Mouse (Mus musculus) neural tube, embryonic 11.5 days (tissue): ENCODE measurements around the gene Scaf11. TPM values are rescaled to one million over a fixed set of nuclear protein-coding genes. Genes with fewer than 3 reads are reported as not detected.

Experiments
- ATAC-seq: fragments of 200-750 bp; cut with Nextera tagmentation; 2 replicates; pipeline ENCODE4 v1.8.0; 2017; ENCODE audit warnings: moderate number of reproducible peaks, mild to moderate bottlenecking, moderate TSS enrichment, moderate library complexity; ENCODE audit not compliant: insufficient read depth, low FRiP score, low TSS enrichment
- DNase-seq: peaks from one replicate; pipeline ENCODE4 v3.0.0-alpha.2; 2015; ENCODE audit warnings: low spot score
- H3K27ac ChIP-seq: fragments of 300-500 bp; sonication (generic); 2 replicates; pipeline ENCODE4 v1.5.1; 2014; ENCODE audit warnings: low read depth, mild to moderate bottlenecking, low read length
- H3K27me3 ChIP-seq: fragments of 300-500 bp; sonication (generic); 2 replicates; pipeline ENCODE4 v1.6.1; 2014; ENCODE audit warnings: mild to moderate bottlenecking, low read length, mixed read lengths; ENCODE audit not compliant: control insufficient read depth, insufficient read depth
- H3K36me3 ChIP-seq: fragments of 300-500 bp; sonication (generic); 2 replicates; pipeline ENCODE4 v1.6.1; 2014; ENCODE audit warnings: mild to moderate bottlenecking, low read length, moderate library complexity, mixed read lengths; ENCODE audit not compliant: control insufficient read depth, insufficient read depth
- H3K4me1 ChIP-seq: fragments of 300-500 bp; sonication (generic); 2 replicates; pipeline ENCODE4 v1.6.1; 2014; ENCODE audit warnings: low read length, mixed read lengths; ENCODE audit not compliant: control insufficient read depth, insufficient read depth
- H3K4me2 ChIP-seq: fragments of 300-500 bp; sonication (generic); 2 replicates; pipeline ENCODE4 v1.6.1; 2014; ENCODE audit warnings: low read depth, mild to moderate bottlenecking, moderate library complexity
- H3K4me3 ChIP-seq: fragments of 300-500 bp; sonication (generic); 2 replicates; pipeline ENCODE4 v1.5.1; 2014; ENCODE audit warnings: low read depth, low read length
- H3K9ac ChIP-seq: fragments of 300-500 bp; sonication (generic); 2 replicates; pipeline ENCODE4 v1.6.1; 2014; ENCODE audit warnings: mild to moderate bottlenecking, low read length
- H3K9me3 ChIP-seq: fragments of 300-500 bp; sonication (generic); 2 replicates; pipeline ENCODE4 v1.6.1; 2016; ENCODE audit warnings: low read length; ENCODE audit not compliant: control insufficient read depth
- WGBS: fragments of 180-500 bp; shearing (Covaris S2); extraction: QIAGEN DNeasy Blood & Tissue Kit; methylation state at CpG from one replicate; pipeline ENCODE4 v1.1.7; 2014; 5-methylcytosine and 5-hydroxymethylcytosine counted together
- polyA plus RNA-seq: library from polyadenylated mRNA; unstranded; fragments of >200 nt; fragmentation: Nextera tagmentation; extraction: Ambion mirVana; gene quantifications from 2 replicates; pipeline ENCODE4 v1.2.1, GENCODE M21; 2014

Gene Scaf11
- polyA plus RNA-seq, 1 experiment from 2014 or later: 96.8 TPM

- H3K27ac ChIP-seq: peak overlapping the region; percentile 98
- WGBS: under 1% methylated on average over 60 of the region's 71 CpGs
- no peaks in the 10 kb centered on the region for H3K27me3 ChIP-seq
- peak overlapping the region; percentile 60 for H3K4me2 ChIP-seq
- H3K4me3 ChIP-seq: peak overlapping the region; percentile 92
- no peaks in the 10 kb centered on the region; the same call in 1 of the 2 replicates for H3K36me3 ChIP-seq
- peak overlapping the region; percentile 93 for H3K9ac ChIP-seq
- H3K4me1 ChIP-seq: peaks cover 14% of the 10 kb centered on the region
- ATAC-seq (peak; percentile 60), DNase-seq (peak; percentile 63)
- no peaks in the 10 kb centered on the region for H3K9me3 ChIP-seq
Observed at GRCm38 (mm10) chr15:96459741-96460450, 747 bp downstream of the Scaf11 start.

- DNase-seq (no peak), ATAC-seq (no peak)
- no peaks in the 10 kb centered on the region; the same call in 1 of the 2 replicates for H3K36me3 ChIP-seq
- H3K27ac ChIP-seq: no peak overlapping the region
- no peaks in the 10 kb centered on the region for H3K9me3 ChIP-seq
- 95% methylated on average over 3 of the region's 3 CpGs for WGBS
- H3K4me2 ChIP-seq: no peak overlapping the region
- H3K4me1 ChIP-seq: peaks cover 14% of the 10 kb centered on the region
- H3K9ac ChIP-seq: no peak overlapping the region
- no peak overlapping the region for H3K4me3 ChIP-seq
- H3K27me3 ChIP-seq: no peaks in the 10 kb centered on the region
Observed at GRCm38 (mm10) chr15:96458273-96458672, 2.4 kb downstream of the Scaf11 start.

- Histone ChIP-seq H3K4me2 (no peak overlapping the region), H3K27me3 (no peaks in the 10 kb centered on the region), H3K4me3 (no peak overlapping the region), H3K9me3 (no peaks in the 10 kb centered on the region), H3K4me1 (peaks cover 12% of the 10 kb centered on the region), H3K9ac (no peak overlapping the region), H3K36me3 (no peaks in the 10 kb centered on the region; the same call in 1 of the 2 replicates), H3K27ac (no peak overlapping the region)
- no peak for DNase-seq
- ATAC-seq: no peak
- 74% methylated on average over 3 of the region's 3 CpGs for WGBS
Observed at GRCm38 (mm10) chr15:96457338-96457664, 3.3 kb downstream of the Scaf11 start.

- Histone ChIP-seq H3K4me3 (no peak overlapping the region), H3K9ac (no peak overlapping the region), H3K27me3 (no peaks in the 10 kb centered on the region), H3K36me3 (peaks cover 1% of the 10 kb centered on the region; the same call in 1 of the 2 replicates), H3K4me1 (peaks cover 8% of the 10 kb centered on the region), H3K9me3 (no peaks in the 10 kb centered on the region), H3K27ac (no peak overlapping the region), H3K4me2 (no peak overlapping the region)
- no peak for ATAC-seq
- 72% methylated on average over 5 of the region's 5 CpGs for WGBS
- no peak for DNase-seq
Observed at GRCm38 (mm10) chr15:96456651-96457337, 3.8 kb downstream of the Scaf11 start.

- H3K4me3 ChIP-seq: no peak overlapping the region
- peaks cover 7% of the 10 kb centered on the region for H3K4me1 ChIP-seq
- H3K9ac ChIP-seq: no peak overlapping the region
- H3K27ac ChIP-seq: no peak overlapping the region
- DNase-seq: no peak
- H3K4me2 ChIP-seq: no peak overlapping the region
- peaks cover 5% of the 10 kb centered on the region; the same call in 1 of the 2 replicates for H3K36me3 ChIP-seq
- no peak for ATAC-seq
- H3K27me3 ChIP-seq: no peaks in the 10 kb centered on the region
- H3K9me3 ChIP-seq: no peaks in the 10 kb centered on the region
- WGBS: 65% methylated on average over 4 of the region's 4 CpGs
Observed at GRCm38 (mm10) chr15:96455595-96456214, 4.9 kb downstream of the Scaf11 start.

DNA sequence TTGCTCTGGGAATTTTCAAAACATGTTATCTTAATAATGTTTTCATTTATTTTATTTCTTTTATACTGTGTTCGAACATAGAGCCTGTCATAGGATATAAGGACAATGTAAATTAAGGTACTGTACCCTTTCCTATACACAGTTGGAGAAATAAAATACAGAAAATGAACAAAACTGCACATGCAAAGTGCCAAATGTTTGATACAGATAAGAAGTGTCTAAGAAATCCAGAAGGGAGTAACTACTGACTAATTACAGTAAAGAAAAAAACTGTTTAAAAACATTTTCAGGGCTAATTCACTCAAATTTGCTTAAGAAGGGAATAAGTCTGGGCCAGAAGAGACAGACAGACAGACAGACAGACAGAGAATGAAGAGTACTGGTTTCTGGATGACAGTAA is 7.3 kb downstream of the Scaf11 start:
- Histone ChIP-seq H3K4me2 (no peak overlapping the region), H3K9ac (no peak overlapping the region), H3K4me3 (no peak overlapping the region), H3K36me3 (peaks cover 5% of the 10 kb centered on the region; the same call in 1 of the 2 replicates), H3K27ac (no peak overlapping the region), H3K9me3 (no peaks in the 10 kb centered on the region), H3K4me1 (no peaks in the 10 kb centered on the region), H3K27me3 (no peaks in the 10 kb centered on the region)
- WGBS: 89% methylated on average over 1 of the region's 1 CpGs
- ATAC-seq: no peak
- DNase-seq: no peak

- no peak overlapping the region for H3K27ac ChIP-seq
- 92% methylated on average over 7 of the region's 7 CpGs for WGBS
- no peak for ATAC-seq
Observed at GRCm38 (mm10) chr15:96448656-96449299, 11.9 kb downstream of the Scaf11 start.

GRCm38 (mm10) chr15:96446785-96447184 is 13.9 kb downstream of the Scaf11 start:
- no peak overlapping the region for H3K4me3 ChIP-seq
- DNase-seq: no peak
- no peaks in the 10 kb centered on the region for H3K27me3 ChIP-seq
- ATAC-seq: no peak
- H3K9me3 ChIP-seq: no peaks in the 10 kb centered on the region
- peaks cover 5% of the 10 kb centered on the region; the same call in 1 of the 2 replicates for H3K36me3 ChIP-seq
- no peak overlapping the region for H3K4me2 ChIP-seq
- 92% methylated on average over 10 of the region's 10 CpGs for WGBS
- H3K27ac ChIP-seq: no peak overlapping the region
- H3K9ac ChIP-seq: no peak overlapping the region
- no peaks in the 10 kb centered on the region for H3K4me1 ChIP-seq

More at GRCm38 (mm10) chr15:96448656-96449299, 11.9 kb downstream of the Scaf11 start:
- no peaks in the 10 kb centered on the region for H3K27me3 ChIP-seq
- H3K36me3 ChIP-seq: peaks cover 5% of the 10 kb centered on the region; the same call in 1 of the 2 replicates
- H3K4me1 ChIP-seq: no peaks in the 10 kb centered on the region
- H3K9me3 ChIP-seq: no peaks in the 10 kb centered on the region
- DNase-seq: no peak
- no peak overlapping the region for H3K9ac ChIP-seq
- no peak overlapping the region for H3K4me3 ChIP-seq
- H3K4me2 ChIP-seq: no peak overlapping the region
